ENCODE assay signal across 13 mouse cellular contexts in genomic region chr17:12668478-12669362, GRCm38 (mm10). TPM values are rescaled to one million over a fixed set of nuclear protein-coding genes. Genes with fewer than 3 reads are reported as not detected.
DNase-seq lines count a peak whose midpoint lies in the region; ATAC-seq and TF ChIP-seq lines count a peak whose summit lies in the region.
"Had no signal": no experiment of that assay in that cellular context is flagged by ENCODE, and none has a peak within 500 bp of the region (broad histone marks: within the 10 kb centered on the region; RNA-seq: fewer than 3 reads in every experiment).

No protein-coding gene starts in this region.

- TF ChIP-seq POLR2A in cerebellum, adult 2 months (IDR thresholded peaks at IDR 0.05; ENCODE audit: borderline replicate concordance, insufficient read depth, low read length), result no peak

- no peak for TF ChIP-seq CTCF in liver, embryonic 14.5 days (IDR thresholded peaks at IDR 0.05; ENCODE audit: low read depth)
- TF ChIP-seq CTCF in cerebellum, adult 2 months (IDR thresholded peaks at IDR 0.05; ENCODE audit: borderline replicate concordance, insufficient read depth, low read depth, low read length), result no peak

- TF ChIP-seq EP300 in liver, embryonic 14.5 days (IDR thresholded peaks at IDR 0.05; ENCODE audit: low read depth), result peak; percentile 31

- no peaks in the 10 kb centered on the region for H3K27me3 ChIP-seq in heart, embryonic 11.5 days (ENCODE audit: control insufficient read depth, insufficient read depth, low read length)
- H3K27me3 ChIP-seq in midbrain, embryonic 10.5 days (ENCODE audit: low read depth, poor library complexity, severe bottlenecking), result no peaks in the 10 kb centered on the region
- H3K27me3 ChIP-seq in midbrain, embryonic 11.5 days (ENCODE audit: control insufficient read depth, insufficient read depth, low read length), result no peaks in the 10 kb centered on the region
- H3K27me3 ChIP-seq in liver, embryonic 14.5 days (ENCODE audit: control insufficient read depth, insufficient read depth, low read length), result no peaks in the 10 kb centered on the region
- H3K27me3 ChIP-seq in cerebellum, adult 2 months (ENCODE audit: control insufficient read depth, insufficient read depth, low read length), result no peaks in the 10 kb centered on the region

- H3K4me1 ChIP-seq in heart, embryonic 11.5 days (ENCODE audit: control insufficient read depth, insufficient read depth, low read length), result peaks cover 33% of the 10 kb centered on the region
- peaks cover 18% of the 10 kb centered on the region for H3K4me1 ChIP-seq in midbrain, embryonic 10.5 days
- H3K4me1 ChIP-seq in midbrain, embryonic 11.5 days (ENCODE audit: control insufficient read depth, insufficient read depth, low read length), result no peaks in the 10 kb centered on the region; the same call in 1 of the 2 replicates
- peaks cover 4 to 24% of the 10 kb centered on the region in 2 experiments for H3K4me1 ChIP-seq in liver, embryonic 14.5 days (replicated peaks; ENCODE audit: control insufficient read depth in 2 of 2, insufficient read depth in 2 of 2, low read length in 1 of 2)
- peaks cover 12% of the 10 kb centered on the region for H3K4me1 ChIP-seq in cerebellum, adult 2 months (ENCODE audit: control insufficient read depth, insufficient read depth, low read length)
- H3K4me1 ChIP-seq: megakaryocyte, embryonic 14.5 days had no signal

- H3K4me3 ChIP-seq in heart, embryonic 11.5 days (ENCODE audit: low read depth, low read length), result no peak overlapping the region
- H3K4me3 ChIP-seq in midbrain, embryonic 10.5 days, result no peak overlapping the region
- no peak overlapping the region for H3K4me3 ChIP-seq in midbrain, embryonic 11.5 days (ENCODE audit: low read depth, low read length)
- H3K4me3 ChIP-seq in liver, embryonic 14.5 days (ENCODE audit: insufficient read depth in 1 of 2, low read depth in 2 of 2, low read length in 2 of 2), result no peak overlapping the region
- H3K4me3 ChIP-seq in cerebellum, adult 2 months (replicated peaks; ENCODE audit: insufficient read depth, low read depth, low read length), result no peak overlapping the region
- H3K4me3 ChIP-seq: hindbrain, embryonic 10.5 days; megakaryocyte, embryonic 14.5 days had no signal

- peak; percentile 82 for ATAC-seq in heart, embryonic 11.5 days (replicated peaks; ENCODE audit: insufficient number of reproducible peaks, low FRiP score, low TSS enrichment)
- no peak for ATAC-seq in midbrain, embryonic 11.5 days (ENCODE audit: low FRiP score)
- peak; percentile 76 for ATAC-seq in liver, embryonic 14.5 days (ENCODE audit: insufficient read depth)

- H3K27ac ChIP-seq in heart, embryonic 11.5 days (ENCODE audit: low read depth, low read length), result peak overlapping the region; percentile 92
- H3K27ac ChIP-seq in midbrain, embryonic 10.5 days (replicated peaks), result peak overlapping the region; percentile 50
- H3K27ac ChIP-seq in midbrain, embryonic 11.5 days (ENCODE audit: low read depth, low read length), result no peak overlapping the region
- no peak overlapping the region for H3K27ac ChIP-seq in liver, embryonic 14.5 days
- no peak overlapping the region for H3K27ac ChIP-seq in cerebellum, adult 2 months (ENCODE audit: insufficient read depth, low read length)

- DNase-seq in heart, adult 8-10 months (ENCODE audit: low spot score), result no peak
- no peak for DNase-seq in midbrain, embryonic 10.5 days (ENCODE audit: low spot score)
- no peak for DNase-seq in midbrain, embryonic 11.5 days (ENCODE audit: low spot score, missing footprints)
- DNase-seq in liver, embryonic 14.5 days (ENCODE audit: low read depth in 3 of 3, low spot score in 3 of 3), result peak; percentile 17 to 44 (median 18)
- DNase-seq in layer of hippocampus, postnatal 14 days (ENCODE audit: low spot score in 2 of 2), result no peak
- no peak for DNase-seq in cerebellum, adult 2 months
- no peak for DNase-seq in B cell, adult 2 months
- DNase-seq: cerebellum, adult 11-12 months; layer of hippocampus, adult 9-11 months; retina, postnatal 1 day had no signal

- no peaks in the 10 kb centered on the region for H3K36me3 ChIP-seq in heart, embryonic 11.5 days (ENCODE audit: control insufficient read depth, insufficient read depth, low read length)
- no peaks in the 10 kb centered on the region for H3K36me3 ChIP-seq in midbrain, embryonic 10.5 days
- no peaks in the 10 kb centered on the region for H3K36me3 ChIP-seq in midbrain, embryonic 11.5 days (ENCODE audit: control insufficient read depth, insufficient read depth, low read length)
- no peaks in the 10 kb centered on the region for H3K36me3 ChIP-seq in liver, embryonic 14.5 days (replicated peaks; ENCODE audit: control insufficient read depth, insufficient read depth, low read depth)
- H3K36me3 ChIP-seq: hindbrain, embryonic 10.5 days had no signal

- peak overlapping the region; percentile 14; the same call in 1 of the 2 replicates for H3K4me2 ChIP-seq in heart, embryonic 11.5 days
- no peak overlapping the region for H3K4me2 ChIP-seq in midbrain, embryonic 11.5 days
- no peak overlapping the region; the same call in 1 of the 2 replicates for H3K4me2 ChIP-seq in liver, embryonic 14.5 days (ENCODE audit: low read depth)

- WGBS in heart, embryonic 11.5 days (ENCODE audit: insufficient replicate concordance), result 5% methylated on average over 7 of the region's 7 CpGs
- WGBS in midbrain, embryonic 10.5 days, result 58% methylated on average over 7 of the region's 7 CpGs
- 52% methylated on average over 7 of the region's 7 CpGs for WGBS in midbrain, embryonic 11.5 days
- 10% methylated on average over 7 of the region's 7 CpGs for WGBS in liver, embryonic 14.5 days (ENCODE audit: insufficient replicate concordance)
- 88% methylated on average over 7 of the region's 7 CpGs for WGBS in cerebellum, adult 2 months

- no peaks in the 10 kb centered on the region for H3K9me3 ChIP-seq in heart, embryonic 11.5 days (replicated peaks; ENCODE audit: control insufficient read depth, low read length)
- H3K9me3 ChIP-seq in midbrain, embryonic 10.5 days (replicated peaks), result no peaks in the 10 kb centered on the region
- H3K9me3 ChIP-seq in midbrain, embryonic 11.5 days (ENCODE audit: control insufficient read depth, low read length), result no peaks in the 10 kb centered on the region
- H3K9me3 ChIP-seq in liver, embryonic 14.5 days (ENCODE audit: control insufficient read depth, low read length), result no peaks in the 10 kb centered on the region
- H3K9me3 ChIP-seq: hindbrain, embryonic 10.5 days; megakaryocyte, embryonic 14.5 days had no signal

- H3K9ac ChIP-seq in heart, embryonic 11.5 days (ENCODE audit: low read depth, low read length), result peak overlapping the region; percentile 46; the same call in 1 of the 2 replicates
- no peak overlapping the region for H3K9ac ChIP-seq in midbrain, embryonic 11.5 days (ENCODE audit: low read length)
- no peak overlapping the region for H3K9ac ChIP-seq in liver, embryonic 14.5 days (replicated peaks)

RNA-seq across cellular contexts. Expression of gene Slc22a1, which starts 6.9 kb away (rescaled TPM):
- polyA plus RNA-seq in heart, embryonic 11.5 days (2014; fragmentation: Nextera tagmentation; extraction: Ambion mirVana), result 0.82 and 2.1 TPM in 2 replicates
- total RNA-seq in heart, adult 8-10 months (2022), result 10 to 100 TPM in 3 of 4 experiments, 1 to 10 TPM in 1; 9.5 to 26.9 (median 14.3) TPM
- not detected in 2 replicates for polyA plus RNA-seq in midbrain, embryonic 10.5 days (2016; fragmentation: Nextera tagmentation; extraction: Ambion mirVana)
- not detected in 2 replicates for polyA plus RNA-seq in midbrain, embryonic 11.5 days (2014; fragmentation: Nextera tagmentation; extraction: Ambion mirVana)
- not detected in 2 replicates for polyA plus RNA-seq in liver, embryonic 14.5 days (2012; rRNA removed)
- 0.11 TPM in 1 of 2 replicates, not detected in the other for polyA plus RNA-seq in liver, embryonic 14.5 days (2014; fragmentation: Nextera tagmentation; extraction: Ambion mirVana)
- not detected for total RNA-seq in layer of hippocampus, postnatal 14 days (2021)
- polyA plus RNA-seq in cerebellum, adult 2 months (2012; rRNA removed), result 0.19 and 0.46 TPM in 2 replicates
- polyA plus RNA-seq: hindbrain, embryonic 10.5 days had no signal

Comparison
In these comparisons a context has a peak if more than half of its experiments do, and no peak if none do; other contexts are left out.
1. H3K27ac ChIP-seq: peak in heart, embryonic 11.5 days (single experiment) and midbrain, embryonic 10.5 days (single experiment); none in midbrain, embryonic 11.5 days (single experiment), liver, embryonic 14.5 days (single experiment) and cerebellum, adult 2 months (single experiment).
2. DNase-seq: peak in liver, embryonic 14.5 days (3 of 3); none in heart, adult 8-10 months (single experiment), midbrain, embryonic 10.5 days (single experiment), midbrain, embryonic 11.5 days (single experiment), layer of hippocampus, postnatal 14 days (0 of 2), cerebellum, adult 2 months (0 of 2) and B cell, adult 2 months (0 of 2).